Mouse (Mus musculus): ENCODE data around the gene Fam32a. TPM values are rescaled to one million over a fixed set of nuclear protein-coding genes. Genes with fewer than 3 reads are reported as not detected.

The Fam32a gene
- total and polyA plus RNA-seq, 3 experiments, result 20.7 to 49.4 (median 34.8) TPM

DNA sequence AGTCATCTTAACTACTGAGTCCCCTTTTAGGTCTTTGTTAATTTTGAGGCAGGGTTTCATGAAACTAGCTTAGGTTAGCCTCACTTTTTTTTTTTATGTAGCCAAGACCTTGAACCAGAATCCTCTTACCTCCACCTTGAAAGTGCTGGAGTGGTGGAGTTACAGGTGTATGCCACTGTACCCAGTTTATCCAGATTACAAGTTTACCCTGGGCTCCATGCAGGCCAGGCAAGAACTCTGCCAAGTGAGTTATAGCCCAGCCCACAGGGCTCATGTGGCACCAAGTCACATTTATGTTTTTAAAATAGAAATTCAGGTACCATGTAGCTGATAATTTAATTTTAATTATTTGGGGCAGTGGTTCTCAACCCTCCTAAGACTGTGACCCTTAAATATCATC, 41.9 kb downstream of the Fam32a start:
- H3K9me3 ChIP-seq (replicated peaks), result no peaks in the 10 kb centered on the region
- TF ChIP-seq TAL1 (conservative IDR thresholded peaks at IDR 0.05; ENCODE audit: low read depth, low read length) (no peak), CTCF (IDR thresholded peaks at IDR 0.05; ENCODE audit: low read depth, low read length) (no peak), GATA2 (IDR thresholded peaks at IDR 0.05; ENCODE audit: borderline replicate concordance, low read depth, low read length) (no peak), GATA1 (IDR thresholded peaks at IDR 0.05; ENCODE audit: borderline replicate concordance, low read length) (no peak), POLR2AphosphoS5 (IDR thresholded peaks at IDR 0.05; ENCODE audit: insufficient replicate concordance, low read depth, low read length) (no peak)
- H3K27me3 ChIP-seq (ENCODE audit: insufficient read depth, low read length), result peaks cover 29% of the 10 kb centered on the region
- no peak overlapping the region for H3K4me3 ChIP-seq (ENCODE audit: low read depth, low read length)
- H3K4me1 ChIP-seq (ENCODE audit: insufficient read depth, low read depth, low read length), result peaks cover 15% of the 10 kb centered on the region
- ATAC-seq (ENCODE audit: extremely low read depth, insufficient number of reproducible peaks, low FRiP score, poor library complexity, severe bottlenecking), result no peak
- DNase-seq (ENCODE audit: low spot score), result no peak
- H3K36me3 ChIP-seq (replicated peaks), result peaks cover 16% of the 10 kb centered on the region

DNA sequence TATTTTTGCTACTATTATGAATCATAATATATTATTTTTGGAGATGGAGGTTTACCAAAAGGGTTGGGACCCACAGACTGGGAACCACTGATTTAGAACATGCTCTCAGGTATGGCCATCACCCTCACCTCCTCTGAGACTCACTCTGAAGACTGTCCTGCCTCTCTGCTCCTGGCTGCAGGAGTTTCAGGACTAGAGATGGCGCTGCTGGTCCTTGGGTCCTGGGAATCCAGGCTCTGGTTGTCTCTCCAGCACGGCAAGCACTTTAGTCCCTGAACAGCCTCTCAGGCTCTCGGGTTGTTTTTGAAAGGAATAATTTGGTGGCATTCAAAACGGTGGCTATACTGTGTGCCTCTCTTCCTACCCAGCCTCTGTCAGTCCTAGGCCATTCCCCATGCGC, 42.3 kb downstream of the Fam32a start:
- no peaks in the 10 kb centered on the region for H3K9me3 ChIP-seq (replicated peaks)
- no peak for DNase-seq (ENCODE audit: low spot score)
- H3K27me3 ChIP-seq (ENCODE audit: insufficient read depth, low read length), result peaks cover 29% of the 10 kb centered on the region
- H3K4me3 ChIP-seq (ENCODE audit: low read depth, low read length), result no peak overlapping the region
- no peak for ATAC-seq (ENCODE audit: extremely low read depth, insufficient number of reproducible peaks, low FRiP score, poor library complexity, severe bottlenecking)
- TF ChIP-seq POLR2AphosphoS5 (IDR thresholded peaks at IDR 0.05; ENCODE audit: insufficient replicate concordance, low read depth, low read length) (no peak), GATA1 (IDR thresholded peaks at IDR 0.05; ENCODE audit: borderline replicate concordance, low read length) (no peak), CTCF (IDR thresholded peaks at IDR 0.05; ENCODE audit: low read depth, low read length) (no peak), GATA2 (IDR thresholded peaks at IDR 0.05; ENCODE audit: borderline replicate concordance, low read depth, low read length) (no peak), TAL1 (conservative IDR thresholded peaks at IDR 0.05; ENCODE audit: low read depth, low read length) (no peak)
- H3K4me1 ChIP-seq (ENCODE audit: insufficient read depth, low read depth, low read length), result peaks cover 15% of the 10 kb centered on the region
- H3K36me3 ChIP-seq (replicated peaks), result peaks cover 12% of the 10 kb centered on the region

DNA sequence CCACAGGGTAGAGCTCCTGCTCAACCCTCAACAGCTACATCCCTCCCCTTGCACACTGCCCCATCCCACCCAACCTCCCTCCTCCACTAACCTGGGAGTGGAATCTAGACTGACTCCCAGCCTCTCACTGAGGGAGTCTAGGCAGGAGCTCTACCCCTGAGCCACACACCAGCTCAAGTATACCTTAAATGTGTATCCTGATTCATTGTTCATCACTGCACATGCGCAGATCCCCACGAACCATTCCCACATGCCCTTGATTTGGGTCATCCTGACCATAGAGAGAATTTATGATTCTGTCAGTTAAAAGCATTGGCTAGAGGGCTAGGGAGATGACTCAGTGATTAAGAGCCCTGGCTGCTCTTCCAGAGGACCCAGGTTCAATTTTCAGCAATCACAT, 43.2 kb downstream of the Fam32a start:
- ATAC-seq (ENCODE audit: extremely low read depth, insufficient number of reproducible peaks, low FRiP score, poor library complexity, severe bottlenecking), result no peak

DNA sequence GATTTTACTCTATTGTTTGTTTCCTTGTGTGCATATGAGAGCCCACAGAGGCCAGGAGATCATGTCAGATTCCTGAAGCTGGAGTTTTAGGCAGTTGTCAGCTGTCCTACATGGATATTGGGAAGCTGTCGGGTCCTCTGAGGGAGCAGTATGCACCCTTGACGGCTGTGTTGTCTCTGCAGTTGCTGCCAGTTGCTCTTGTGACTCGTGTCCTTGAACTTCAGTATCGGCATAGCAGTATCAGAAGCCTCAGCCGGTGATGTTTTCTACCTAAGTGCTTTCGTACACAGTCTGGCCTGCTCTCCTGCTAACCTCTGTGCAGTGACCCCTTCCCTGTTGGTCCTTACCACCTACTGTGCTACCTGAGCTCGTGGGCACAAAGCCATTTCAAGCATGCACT, 43.9 kb downstream of the Fam32a start:
- Histone ChIP-seq H3K4me3 (ENCODE audit: low read depth, low read length) (no peak overlapping the region), H3K27me3 (ENCODE audit: insufficient read depth, low read length) (peaks cover 31% of the 10 kb centered on the region), H3K36me3 (replicated peaks) (no peaks in the 10 kb centered on the region), H3K9me3 (replicated peaks) (peaks cover 4% of the 10 kb centered on the region), H3K4me1 (ENCODE audit: insufficient read depth, low read depth, low read length) (peaks cover 25% of the 10 kb centered on the region)
- TF ChIP-seq TAL1 (conservative IDR thresholded peaks at IDR 0.05; ENCODE audit: low read depth, low read length) (no peak), GATA2 (IDR thresholded peaks at IDR 0.05; ENCODE audit: borderline replicate concordance, low read depth, low read length) (no peak), GATA1 (IDR thresholded peaks at IDR 0.05; ENCODE audit: borderline replicate concordance, low read length) (no peak), POLR2AphosphoS5 (IDR thresholded peaks at IDR 0.05; ENCODE audit: insufficient replicate concordance, low read depth, low read length) (no peak), CTCF (IDR thresholded peaks at IDR 0.05; ENCODE audit: low read depth, low read length) (no peak)
- DNase-seq (ENCODE audit: low spot score) (no peak), ATAC-seq (ENCODE audit: extremely low read depth, insufficient number of reproducible peaks, low FRiP score, poor library complexity, severe bottlenecking) (no peak)

More for the DNA sequence above, 43.2 kb downstream of the Fam32a start:
- H3K36me3 ChIP-seq (replicated peaks), result peaks cover 4% of the 10 kb centered on the region
- TF ChIP-seq CTCF (IDR thresholded peaks at IDR 0.05; ENCODE audit: low read depth, low read length) (no peak), TAL1 (conservative IDR thresholded peaks at IDR 0.05; ENCODE audit: low read depth, low read length) (no peak), GATA1 (IDR thresholded peaks at IDR 0.05; ENCODE audit: borderline replicate concordance, low read length) (no peak), GATA2 (IDR thresholded peaks at IDR 0.05; ENCODE audit: borderline replicate concordance, low read depth, low read length) (no peak), POLR2AphosphoS5 (IDR thresholded peaks at IDR 0.05; ENCODE audit: insufficient replicate concordance, low read depth, low read length) (no peak)
- H3K4me1 ChIP-seq (ENCODE audit: insufficient read depth, low read depth, low read length), result peaks cover 18% of the 10 kb centered on the region
- no peak for DNase-seq (ENCODE audit: low spot score)
- peaks cover 31% of the 10 kb centered on the region for H3K27me3 ChIP-seq (ENCODE audit: insufficient read depth, low read length)
- no peak overlapping the region for H3K4me3 ChIP-seq (ENCODE audit: low read depth, low read length)
- no peaks in the 10 kb centered on the region for H3K9me3 ChIP-seq (replicated peaks)

DNA sequence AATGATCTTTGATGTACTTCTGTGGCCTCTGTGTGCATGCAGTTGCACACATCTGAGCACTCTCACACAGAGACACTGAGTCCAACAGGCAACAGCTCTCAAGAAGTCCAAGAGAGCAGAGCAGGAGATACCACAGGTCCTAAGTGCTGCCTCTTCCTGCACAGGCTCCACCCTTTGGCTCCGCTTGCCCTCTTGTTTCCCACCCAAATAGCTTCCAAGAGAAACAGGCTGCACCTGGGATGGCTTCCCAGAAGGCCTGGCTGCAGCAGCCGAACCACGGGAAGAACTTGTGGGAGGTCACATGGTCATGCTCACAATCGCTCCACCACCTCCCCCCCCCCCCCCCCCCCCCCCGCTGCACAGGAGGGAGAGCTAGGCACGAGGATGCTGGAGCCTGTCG, 45.8 kb downstream of the Fam32a start:
- DNase-seq (ENCODE audit: low spot score) (no peak), ATAC-seq (ENCODE audit: extremely low read depth, insufficient number of reproducible peaks, low FRiP score, poor library complexity, severe bottlenecking) (no peak)
- TF ChIP-seq TAL1 (conservative IDR thresholded peaks at IDR 0.05; ENCODE audit: low read depth, low read length) (no peak), CTCF (IDR thresholded peaks at IDR 0.05; ENCODE audit: low read depth, low read length) (no peak), GATA2 (IDR thresholded peaks at IDR 0.05; ENCODE audit: borderline replicate concordance, low read depth, low read length) (no peak), GATA1 (IDR thresholded peaks at IDR 0.05; ENCODE audit: borderline replicate concordance, low read length) (no peak), POLR2AphosphoS5 (IDR thresholded peaks at IDR 0.05; ENCODE audit: insufficient replicate concordance, low read depth, low read length) (no peak)
- Histone ChIP-seq H3K36me3 (replicated peaks) (no peaks in the 10 kb centered on the region), H3K27me3 (ENCODE audit: insufficient read depth, low read length) (peaks cover 24% of the 10 kb centered on the region), H3K4me3 (ENCODE audit: low read depth, low read length) (no peak overlapping the region), H3K4me1 (ENCODE audit: insufficient read depth, low read depth, low read length) (peaks cover 41% of the 10 kb centered on the region), H3K9me3 (replicated peaks) (peaks cover 4% of the 10 kb centered on the region)

DNA sequence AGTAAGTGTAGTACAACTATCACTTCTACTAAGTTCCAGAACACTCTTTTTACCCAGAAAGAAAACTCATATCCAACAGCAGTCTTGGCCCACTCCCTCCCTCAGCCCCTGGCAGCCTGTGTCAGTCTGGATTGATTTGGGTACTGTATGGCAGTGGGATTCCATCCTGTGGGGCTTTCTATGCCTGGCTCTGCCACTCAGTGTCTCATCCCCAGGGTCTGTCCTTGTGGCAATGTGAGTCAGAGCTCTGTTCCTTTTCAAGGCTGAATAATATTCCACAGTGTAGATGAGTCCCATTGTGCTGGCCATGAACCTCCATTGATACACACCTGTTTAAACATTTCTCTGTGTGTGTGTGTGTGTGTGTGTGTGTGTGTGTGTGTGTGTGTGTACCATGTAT, 47.1 kb downstream of the Fam32a start:
- TF ChIP-seq POLR2AphosphoS5 (IDR thresholded peaks at IDR 0.05; ENCODE audit: insufficient replicate concordance, low read depth, low read length), result no peak
- no peak for TF ChIP-seq TAL1 (conservative IDR thresholded peaks at IDR 0.05; ENCODE audit: low read depth, low read length)
- no peak for TF ChIP-seq GATA1 (IDR thresholded peaks at IDR 0.05; ENCODE audit: borderline replicate concordance, low read length)
- TF ChIP-seq CTCF (IDR thresholded peaks at IDR 0.05; ENCODE audit: low read depth, low read length), result no peak
- TF ChIP-seq GATA2 (IDR thresholded peaks at IDR 0.05; ENCODE audit: borderline replicate concordance, low read depth, low read length), result no peak
- no peak for ATAC-seq (ENCODE audit: extremely low read depth, insufficient number of reproducible peaks, low FRiP score, poor library complexity, severe bottlenecking)
- Histone ChIP-seq H3K9me3 (replicated peaks) (peaks cover 4% of the 10 kb centered on the region), H3K4me1 (ENCODE audit: insufficient read depth, low read depth, low read length) (peaks cover 50% of the 10 kb centered on the region), H3K27me3 (ENCODE audit: insufficient read depth, low read length) (peaks cover 22% of the 10 kb centered on the region), H3K4me3 (ENCODE audit: low read depth, low read length) (no peak overlapping the region), H3K36me3 (replicated peaks) (no peaks in the 10 kb centered on the region)
- DNase-seq (ENCODE audit: low spot score), result no peak

Measured in G1E (cell line).